24 mouse cellular contexts compared by ENCODE assay signal in the genomic region with DNA sequence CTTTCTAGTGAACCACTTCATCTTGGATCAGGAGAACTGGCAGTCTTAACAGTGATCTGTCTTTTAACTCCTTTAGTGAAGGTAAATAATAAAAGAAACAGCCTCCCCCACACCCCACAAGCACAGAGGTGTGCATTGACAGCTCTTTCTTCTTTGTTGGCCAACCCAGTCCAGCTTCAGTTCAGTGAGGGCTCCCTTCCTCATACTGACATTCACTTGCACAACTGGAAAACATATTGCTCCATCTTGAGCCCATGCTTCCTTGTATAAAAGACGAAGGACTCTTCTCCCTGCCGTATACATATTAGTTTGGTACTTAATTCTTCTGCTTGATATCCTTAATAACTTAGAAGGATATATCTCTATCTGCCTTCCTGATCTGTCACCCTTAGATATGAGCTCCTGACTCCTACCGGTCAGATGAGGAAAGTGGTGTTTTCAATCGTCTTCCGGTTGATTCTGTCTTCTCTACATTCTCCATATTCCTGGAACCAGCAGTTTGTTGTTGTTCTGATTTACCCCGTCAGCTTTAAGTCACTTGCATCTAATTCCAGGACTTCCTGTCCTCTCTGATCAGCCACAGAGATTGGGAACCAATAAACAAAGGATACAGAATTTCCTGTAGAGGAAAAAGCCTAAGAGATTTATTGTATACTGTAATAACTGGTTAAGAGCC. TPM values are rescaled to one million over a fixed set of nuclear protein-coding genes. Genes with fewer than 3 reads are reported as not detected.
A peak's percentile ranks its signal among the peaks of the same experiment; 100 is the strongest.
DNase-seq lines count a peak whose midpoint lies in the region; ATAC-seq and TF ChIP-seq lines count a peak whose summit lies in the region.
"Had no signal": no experiment of that assay in that cellular context is flagged by ENCODE, and none has a peak within 500 bp of the region (broad histone marks: within the 10 kb centered on the region; RNA-seq: fewer than 3 reads in every experiment).

No protein-coding gene starts in this region.

- TF ChIP-seq EP300 in lung, postnatal 0 days (IDR thresholded peaks at IDR 0.05) = peak; percentile 91

- H3K4me3 ChIP-seq in layer of hippocampus, adult 2 months = no peak overlapping the region
- no peak overlapping the region for H3K4me3 ChIP-seq in lung, postnatal 0 days (ENCODE audit: low read depth, low read length)
- H3K4me3 ChIP-seq in lung, adult 2 months (replicated peaks; ENCODE audit: extremely low read depth, low read depth, low read length) = no peak overlapping the region
- H3K4me3 ChIP-seq: hindbrain, embryonic 13.5 days; limb, embryonic 13.5 days; stomach, embryonic 15.5 days had no signal

- ATAC-seq in lung, postnatal 0 days = peak; percentile 40
- ATAC-seq in monocyte, adult 5-6 weeks (replicated peaks; ENCODE audit: insufficient number of reproducible peaks, low FRiP score, low TSS enrichment, poor library complexity, severe bottlenecking) = peak; percentile 72
- ATAC-seq: CD4-positive, CD25-positive, alpha-beta regulatory T cell, adult 4 months; forebrain, postnatal 0 days; inflammation-experienced regulatory T-cells, adult 6 months; Patski had no signal

- H3K4me2 ChIP-seq in lung, postnatal 0 days (replicated peaks; ENCODE audit: low read depth, low read length) = no peak overlapping the region
- H3K4me2 ChIP-seq: hindbrain, embryonic 13.5 days; limb, embryonic 13.5 days; stomach, embryonic 15.5 days had no signal

- no peaks in the 10 kb centered on the region for H3K27me3 ChIP-seq in lung, postnatal 0 days (replicated peaks; ENCODE audit: insufficient read depth, low read length)
- H3K27me3 ChIP-seq: hindbrain, embryonic 13.5 days; limb, embryonic 13.5 days; Patski; stomach, embryonic 15.5 days had no signal

- no peak overlapping the region for H3K27ac ChIP-seq in layer of hippocampus, adult 2 months
- H3K27ac ChIP-seq in lung, postnatal 0 days (ENCODE audit: low read length) = peak overlapping the region; percentile 64
- H3K27ac ChIP-seq: hindbrain, embryonic 13.5 days; limb, embryonic 13.5 days; stomach, embryonic 15.5 days had no signal

- no peaks in the 10 kb centered on the region for H3K9me3 ChIP-seq in lung, postnatal 0 days (ENCODE audit: low read length)
- H3K9me3 ChIP-seq: hindbrain, embryonic 13.5 days; limb, embryonic 13.5 days; stomach, embryonic 15.5 days had no signal

- no peak for TF ChIP-seq POLR2A in lung, adult 2 months (IDR thresholded peaks at IDR 0.05; ENCODE audit: borderline replicate concordance, extremely low read depth, low read depth, low read length)

- 34% methylated on average over 6 of the region's 6 CpGs for WGBS in lung, postnatal 0 days
- WGBS in lung, adult 2 months = 32% methylated on average over 6 of the region's 6 CpGs

- 0 out of 2 replicates have a peak, but pooled peaks have one; percentile 10 for TF ChIP-seq CTCF in layer of hippocampus, adult 2 months (conservative IDR thresholded peaks at IDR 0.05)
- peak; percentile 58 for TF ChIP-seq CTCF in lung, postnatal 0 days (IDR thresholded peaks at IDR 0.05)
- no peak for TF ChIP-seq CTCF in lung, adult 2 months (IDR thresholded peaks at IDR 0.05; ENCODE audit: insufficient read depth, low read length)

- DNase-seq in heart, adult 11 months = peak; percentile 71
- DNase-seq in heart, adult 9 months (ENCODE audit: low spot score in 2 of 2) = no peak
- DNase-seq in layer of hippocampus, adult 2 months (ENCODE audit: low spot score in 2 of 2) = no peak
- DNase-seq in layer of hippocampus, postnatal 14 days (ENCODE audit: low spot score in 2 of 2) = no peak
- DNase-seq in lung, postnatal 0 days (ENCODE audit: low spot score) = peak; percentile 72
- DNase-seq in lung, adult 2 months = no peak
- no peak for DNase-seq in cerebellum, postnatal 10 days
- DNase-seq: adrenal gland, adult 8-10 months; cerebellum, adult 11 months; cerebellum, postnatal 14 days; embryo, embryonic 11 days; forebrain, postnatal 0 days; kidney, adult 9 months; layer of hippocampus, postnatal 36 days; midbrain, embryonic 14.5 days; right cerebral cortex, postnatal 25 days; thymus, adult 2 months had no signal

- H3K9ac ChIP-seq in lung, postnatal 0 days (replicated peaks; ENCODE audit: low read depth) = no peak overlapping the region
- H3K9ac ChIP-seq: forebrain, postnatal 0 days; hindbrain, embryonic 13.5 days; limb, embryonic 13.5 days; stomach, embryonic 15.5 days had no signal

- peaks cover 16% of the 10 kb centered on the region; the same call in 1 of the 2 replicates for H3K4me1 ChIP-seq in lung, postnatal 0 days (ENCODE audit: insufficient read depth, low read depth, low read length)
- peaks cover 34% of the 10 kb centered on the region for H3K4me1 ChIP-seq in lung, adult 2 months (ENCODE audit: control insufficient read depth, insufficient read depth, low read length)

- H3K36me3 ChIP-seq in lung, postnatal 0 days (ENCODE audit: insufficient read depth, low read length) = no peaks in the 10 kb centered on the region
- H3K36me3 ChIP-seq: hindbrain, embryonic 13.5 days; stomach, embryonic 15.5 days had no signal

RNA-seq across cellular contexts. Expression of gene Man2a1, which starts 8.5 kb away (rescaled TPM):
- 10 to 100 TPM; 14.6 to 16.2 TPM for total RNA-seq in layer of hippocampus, adult 2 months (2021)
- 10 to 100 TPM; 14.2 to 18.8 TPM for total RNA-seq in layer of hippocampus, postnatal 14 days (2021)
- polyA plus RNA-seq in lung, postnatal 0 days (2015; fragmentation: Nextera tagmentation; extraction: Ambion mirVana) = 9.6 and 9.7 TPM in 2 replicates
- 15.3 and 16.9 TPM in 2 replicates for polyA plus RNA-seq in lung, adult 2 months (2012; rRNA removed)
- total RNA-seq in monocyte, adult 5-6 weeks (2017) = 42.0 to 56.6 TPM (median 56.4 TPM) in 3 replicates

Comparison
In these comparisons a context has a peak if more than half of its experiments do, and no peak if none do; other contexts are left out.
1. DNase-seq: peak in heart, adult 11 months (single experiment) and lung, postnatal 0 days (single experiment); none in heart, adult 9 months (0 of 2), layer of hippocampus, adult 2 months (0 of 2), layer of hippocampus, postnatal 14 days (0 of 2), lung, adult 2 months (single experiment) and cerebellum, postnatal 10 days (0 of 2).